Mouse (Mus musculus): ENCODE data around the gene Adam1a.

- no peak for TF ChIP-seq CTCF (IDR thresholded peaks at IDR 0.05; ENCODE audit: extremely low read depth, insufficient read length, insufficient replicate concordance, low read depth, low read length)
- TF ChIP-seq POLR2A (IDR thresholded peaks at IDR 0.05; ENCODE audit: low read depth, low read length): no peak
Measured at GRCm38 (mm10) chr5:121549196-121549595, 3.9 kb upstream of the Adam1a start.
